8 mouse cellular contexts compared by ENCODE assay signal in genomic region chrX:142305869-142306581, GRCm38 (mm10). TPM values are rescaled to one million over a fixed set of nuclear protein-coding genes. Genes with fewer than 3 reads are reported as not detected.
A peak's percentile ranks its signal among the peaks of the same experiment; 100 is the strongest.
DNase-seq lines count a peak whose midpoint lies in the region; ATAC-seq lines count a peak whose summit lies in the region.

Gene Kcne1l (minus strand): TSS chrX:142306294.

- peak within 1 kb of the TSS; percentile 31 for H3K4me3 ChIP-seq in embryonic facial prominence, embryonic 12.5 days
- peak within 1 kb of the TSS; percentile 15 for H3K4me3 ChIP-seq in hindbrain, embryonic 16.5 days (ENCODE audit: low read length)
- peak within 1 kb of the TSS; percentile 18 for H3K4me3 ChIP-seq in midbrain, embryonic 14.5 days (replicated peaks; ENCODE audit: low read depth, low read length)

- no peaks in the 10 kb centered on the region for H3K4me1 ChIP-seq in embryonic facial prominence, embryonic 12.5 days
- peaks cover 3% of the 10 kb centered on the region; the same call in 1 of the 2 replicates for H3K4me1 ChIP-seq in hindbrain, embryonic 16.5 days (ENCODE audit: control insufficient read depth, insufficient read depth, low read depth, low read length)
- 0 out of 2 replicates have a peak, but pooled peaks cover 2% of the 10 kb centered on the region for H3K4me1 ChIP-seq in midbrain, embryonic 14.5 days (ENCODE audit: control insufficient read depth, insufficient read depth, low read length)

- H3K9me3 ChIP-seq in embryonic facial prominence, embryonic 12.5 days = no peaks in the 10 kb centered on the region
- no peaks in the 10 kb centered on the region for H3K9me3 ChIP-seq in hindbrain, embryonic 16.5 days (ENCODE audit: control insufficient read depth, low read length)
- no peaks in the 10 kb centered on the region for H3K9me3 ChIP-seq in midbrain, embryonic 14.5 days (ENCODE audit: control insufficient read depth, low read length)

- WGBS in embryonic facial prominence, embryonic 12.5 days = 37% methylated on average over 26 of the region's 33 CpGs
- 21% methylated on average over 21 of the region's 33 CpGs for WGBS in hindbrain, embryonic 16.5 days
- WGBS in midbrain, embryonic 14.5 days = 34% methylated on average over 31 of the region's 33 CpGs

- no peaks in the 10 kb centered on the region for H3K36me3 ChIP-seq in embryonic facial prominence, embryonic 12.5 days
- no peaks in the 10 kb centered on the region for H3K36me3 ChIP-seq in hindbrain, embryonic 16.5 days (ENCODE audit: control insufficient read depth, insufficient read depth, low read length)
- no peaks in the 10 kb centered on the region for H3K36me3 ChIP-seq in midbrain, embryonic 14.5 days (ENCODE audit: control insufficient read depth, insufficient read depth, low read length)

- no peak for DNase-seq in layer of hippocampus, postnatal 14 days (ENCODE audit: low spot score in 2 of 2)
- DNase-seq in layer of hippocampus, postnatal 36 days = no peak
- peak; percentile 32 for DNase-seq in midbrain, embryonic 14.5 days
- no peak for DNase-seq in left cerebral cortex, adult 9 months (ENCODE audit: low spot score in 2 of 2)
- no peak for DNase-seq in c-Kit-positive CD71-positive TER-119-positive erythroid progenitor cells, embryonic 14.5 days (ENCODE audit: low spot score)

- H3K4me2 ChIP-seq in embryonic facial prominence, embryonic 12.5 days (replicated peaks) = peak within 1 kb of the TSS; percentile 57
- peak within 1 kb of the TSS; percentile 49 for H3K4me2 ChIP-seq in hindbrain, embryonic 16.5 days (ENCODE audit: low read length)
- H3K4me2 ChIP-seq in midbrain, embryonic 14.5 days (ENCODE audit: low read length) = peak within 1 kb of the TSS; percentile 49

- H3K9ac ChIP-seq in embryonic facial prominence, embryonic 12.5 days = peak within 1 kb of the TSS; percentile 36
- H3K9ac ChIP-seq in hindbrain, embryonic 16.5 days (ENCODE audit: low read depth, low read length) = peak within 1 kb of the TSS; percentile 54
- no peak within 1 kb of the TSS for H3K9ac ChIP-seq in midbrain, embryonic 14.5 days (replicated peaks; ENCODE audit: low read length)

- peak; percentile 80; the same call in 1 of the 2 replicates for ATAC-seq in embryonic facial prominence, embryonic 12.5 days (ENCODE audit: insufficient number of reproducible peaks, insufficient read depth, low FRiP score, low TSS enrichment)
- ATAC-seq in hindbrain, embryonic 16.5 days = peak; percentile 81
- ATAC-seq in midbrain, embryonic 14.5 days (ENCODE audit: low FRiP score, low TSS enrichment) = peak; percentile 80
- ATAC-seq in activated CD4-positive, CD25-positive, alpha-beta regulatory T cell, adult 4 months = no peak

- H3K27ac ChIP-seq in embryonic facial prominence, embryonic 12.5 days = no peak within 1 kb of the TSS
- peak within 1 kb of the TSS; percentile 57 for H3K27ac ChIP-seq in hindbrain, embryonic 16.5 days (ENCODE audit: low read depth, low read length)
- no peak within 1 kb of the TSS for H3K27ac ChIP-seq in midbrain, embryonic 14.5 days (replicated peaks; ENCODE audit: low read depth, low read length)

- peaks cover 31% of the 10 kb centered on the region for H3K27me3 ChIP-seq in embryonic facial prominence, embryonic 12.5 days
- H3K27me3 ChIP-seq in hindbrain, embryonic 16.5 days (replicated peaks; ENCODE audit: control insufficient read depth, insufficient read depth, low read length) = peaks cover 2% of the 10 kb centered on the region; the same call in 1 of the 2 replicates
- H3K27me3 ChIP-seq in midbrain, embryonic 14.5 days (ENCODE audit: control insufficient read depth, insufficient read depth, low read length) = peaks cover 4% of the 10 kb centered on the region; the same call in 1 of the 2 replicates

RNA-seq across cellular contexts. Expression of gene Kcne1l, which starts in this region (rescaled TPM):
- total RNA-seq in layer of hippocampus, postnatal 14 days (2021) = 10 to 100 TPM; 17.3 to 18.4 TPM
- 1 to 10 TPM; 3.4 to 3.9 TPM for total RNA-seq in layer of hippocampus, postnatal 36 days (2021)
- polyA plus RNA-seq in embryonic facial prominence, embryonic 12.5 days (2016; fragmentation: Nextera tagmentation; extraction: Ambion mirVana) = 20.3 and 23.3 TPM in 2 replicates
- polyA plus RNA-seq in hindbrain, embryonic 16.5 days (2015; fragmentation: Nextera tagmentation; extraction: Ambion mirVana) = 43.7 and 48.9 TPM in 2 replicates
- 23.9 and 26.6 TPM in 2 replicates for polyA plus RNA-seq in midbrain, embryonic 14.5 days (2014; fragmentation: Nextera tagmentation; extraction: Ambion mirVana)
- polyA plus RNA-seq in activated CD4-positive, CD25-positive, alpha-beta regulatory T cell, adult 4 months (2017; shearing (Covaris generic)) = not detected

Comparison
In these comparisons a context has a peak if more than half of its experiments do, and no peak if none do; other contexts are left out.
1. RNA of gene Kcne1l (polyA plus RNA-seq): 43.7 to 48.9 TPM in hindbrain, embryonic 16.5 days, 23.9 to 26.6 TPM in midbrain, embryonic 14.5 days and 20.3 to 23.3 TPM in embryonic facial prominence, embryonic 12.5 days; not detected in activated CD4-positive, CD25-positive, alpha-beta regulatory T cell, adult 4 months; every median in the first group is over 10 times any median in the second.
2. Peak in every context shown above with its lines, with median percentiles within 50 percentile points of each other: H3K4me2 ChIP-seq and H3K4me3 ChIP-seq.